Mouse (Mus musculus): Measurements from ENCODE around the gene Snx33.
"Not testable (repeated sequence)": the region's sequence is repeated elsewhere in the genome, so short reads cannot be mapped to it uniquely, and the experiment has no call there.

Gene Snx33

GRCm38 (mm10) chr9:56926025-56926360 is 2.2 kb downstream of the Snx33 start:
- in situ Hi-C loops (cut with MboI) = loop anchor here (25.0 kb wide), 1 partner anchor 511 kb away; the partner anchor contains the start of gene Ppcdc

DNA sequence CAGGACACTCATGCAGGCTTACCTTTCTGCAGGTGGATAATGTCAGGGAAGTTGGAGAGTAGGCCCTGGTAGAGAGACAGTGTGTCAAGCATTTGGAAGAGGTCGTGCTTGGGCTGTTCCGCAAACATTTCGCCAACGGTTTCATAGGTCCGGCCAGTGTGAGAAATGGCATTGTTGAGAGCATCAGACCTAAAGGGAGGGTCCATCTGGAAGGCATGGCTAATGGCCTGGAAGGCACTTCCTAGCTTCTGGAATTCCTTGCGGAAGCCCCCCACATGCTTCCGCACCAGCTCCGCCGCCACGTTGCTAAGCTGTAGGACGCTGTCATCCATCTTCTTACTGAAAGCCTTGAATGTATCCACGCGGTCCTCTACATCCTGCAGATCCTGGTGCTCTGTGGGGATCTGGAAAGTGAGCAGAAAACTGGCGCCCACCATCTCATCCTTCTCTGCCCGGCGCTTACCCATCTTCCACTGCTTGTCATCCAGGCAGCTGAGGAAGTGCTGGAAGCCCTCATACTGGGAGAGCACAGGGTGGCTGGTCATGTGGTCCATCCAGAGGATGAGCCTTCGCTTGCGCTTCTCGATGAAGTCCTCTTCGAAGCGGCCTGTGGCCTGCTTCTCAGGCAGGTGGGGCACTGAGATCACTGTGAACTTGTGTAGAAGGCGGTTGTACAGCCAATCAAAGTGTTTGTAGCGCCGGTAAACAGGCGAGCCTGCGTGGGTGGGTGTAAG is 2.7 kb downstream of the Snx33 start:
- in situ Hi-C loops (cut with MboI) = loop anchor here (25.0 kb wide), 1 partner anchor 512 kb away; the partner anchor contains the start of gene Ppcdc

GRCm38 (mm10) chr9:56924651-56925027 is 3.5 kb downstream of the Snx33 start:
- in situ Hi-C loops (cut with MboI) = loop anchor here (25.0 kb wide), 1 partner anchor 513 kb away; the partner anchor contains the start of gene Ppcdc

DNA sequence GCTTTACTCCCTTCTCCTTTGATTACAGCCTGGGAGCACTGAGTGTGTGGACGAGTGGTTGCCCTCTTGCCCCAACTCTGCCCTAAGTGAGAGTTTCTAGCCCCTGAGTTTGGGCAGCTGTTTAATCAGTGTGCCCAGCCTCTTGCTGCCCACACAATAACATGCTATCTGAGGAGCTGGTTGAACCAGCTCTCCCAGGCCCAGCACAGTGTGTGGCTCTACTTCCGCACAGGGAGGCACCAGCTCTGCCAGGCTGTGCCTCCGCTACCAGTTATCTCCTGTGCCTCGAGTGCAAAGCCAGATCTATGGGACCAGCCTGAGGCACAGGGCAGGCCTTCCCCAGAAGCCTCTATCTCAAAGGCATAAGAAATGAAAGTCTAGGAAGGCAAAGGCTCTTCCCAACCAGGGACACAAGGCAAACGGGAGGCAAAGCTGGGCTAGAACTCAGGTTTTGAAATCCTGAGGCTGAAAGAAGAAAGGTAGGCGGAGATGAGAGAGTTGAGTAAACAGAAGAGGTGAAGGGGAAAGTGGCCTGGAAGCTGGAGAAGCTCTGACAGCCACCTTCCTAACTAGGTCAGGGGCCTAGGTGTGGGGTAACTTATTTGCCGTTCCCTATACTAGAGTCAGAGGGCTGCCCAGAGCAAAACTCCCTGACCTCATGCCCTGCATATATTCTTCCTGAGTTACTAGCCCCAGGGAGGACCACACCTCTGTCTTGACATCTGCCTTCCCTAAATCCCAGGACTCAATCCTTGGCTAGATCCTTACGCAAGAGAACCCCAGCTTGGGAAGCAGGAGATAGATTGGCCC is 4.1 kb downstream of the Snx33 start:
- in situ Hi-C loops (cut with MboI) = no loop called here

DNA sequence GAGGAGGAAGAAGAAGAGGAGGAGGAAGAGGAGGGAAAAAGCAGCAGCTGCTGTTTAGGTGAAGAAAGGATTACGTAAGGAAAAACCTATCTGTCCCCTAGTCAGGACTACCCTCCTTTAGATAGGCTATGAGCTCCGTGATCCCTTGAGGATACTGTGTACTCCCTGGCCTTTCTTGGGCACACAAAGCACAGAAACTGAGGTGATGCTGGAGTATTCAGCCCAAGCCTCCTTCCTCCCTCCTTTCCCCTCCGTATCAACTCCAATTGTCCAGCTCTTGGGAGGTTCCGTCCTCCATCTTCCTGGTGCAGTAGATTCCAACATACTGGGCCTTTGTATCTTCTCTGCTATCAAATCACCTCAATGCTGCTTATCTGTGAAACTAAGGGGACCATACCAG is 5.4 kb downstream of the Snx33 start:
- in situ Hi-C loops (cut with MboI) = no loop called here

DNA sequence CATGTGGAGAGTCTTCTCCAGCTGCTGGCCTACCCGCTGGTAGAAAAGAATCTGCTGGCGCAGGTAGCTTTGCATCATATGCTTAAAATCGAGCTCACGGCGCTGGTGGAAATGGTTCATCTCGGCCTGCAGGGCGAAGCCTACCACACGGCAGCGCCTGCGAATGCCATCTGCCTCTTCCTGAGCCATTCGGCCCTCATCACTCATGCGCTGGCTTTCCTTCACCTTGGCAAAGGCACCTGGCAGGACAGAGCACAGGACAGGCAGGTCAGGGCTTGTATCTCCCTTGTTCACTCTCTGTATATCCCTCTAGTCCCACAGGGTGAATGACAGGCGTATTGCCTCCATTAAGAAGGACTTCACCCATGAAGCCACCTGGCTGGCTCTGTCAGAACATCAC is 9.7 kb downstream of the Snx33 start:
- in situ Hi-C loops (cut with MboI) = no loop called here

GRCm38 (mm10) chr9:56917131-56917530 is 11.0 kb downstream of the Snx33 start:
- in situ Hi-C loops (cut with MboI) = no loop called here

DNA sequence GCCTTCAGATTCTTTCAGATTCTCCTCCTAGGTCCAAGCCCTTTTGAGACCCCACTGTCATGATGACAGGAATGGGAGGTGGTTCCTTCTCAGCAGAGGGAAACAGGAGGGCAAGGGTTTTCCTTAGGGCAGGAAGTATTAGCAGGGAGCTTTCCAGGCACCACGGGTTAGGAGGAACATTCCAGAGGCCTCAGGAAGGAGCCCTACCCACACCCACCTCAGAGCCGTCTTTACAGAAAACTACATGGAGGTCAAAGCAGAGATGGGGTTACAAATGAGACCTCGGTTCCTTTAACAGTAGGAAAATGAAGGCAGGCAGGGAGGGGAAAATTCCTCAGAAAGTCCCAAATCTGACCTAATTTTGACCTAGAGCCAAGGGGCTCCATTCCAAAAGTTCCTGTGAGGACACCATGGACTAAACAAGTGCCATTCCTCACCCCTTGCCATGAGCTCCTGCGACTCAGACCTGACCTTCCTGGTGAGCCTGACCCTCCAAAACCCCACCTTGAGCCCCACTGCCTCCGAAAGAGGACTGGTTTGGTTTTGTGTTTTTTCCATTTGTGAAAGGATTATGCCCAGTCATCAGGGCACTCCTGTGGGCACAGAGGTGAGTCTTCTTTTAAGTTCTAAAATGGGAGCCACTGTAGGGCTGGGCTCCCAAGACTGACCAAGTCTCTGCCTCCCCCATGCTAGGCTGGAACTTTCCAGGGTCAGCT is 12.3 kb downstream of the Snx33 start:
- in situ Hi-C loops (cut with MboI) = no loop called here

GRCm38 (mm10) chr9:56915116-56915515 is 13.1 kb downstream of the Snx33 start:
- in situ Hi-C loops (cut with MboI) = no loop called here

DNA sequence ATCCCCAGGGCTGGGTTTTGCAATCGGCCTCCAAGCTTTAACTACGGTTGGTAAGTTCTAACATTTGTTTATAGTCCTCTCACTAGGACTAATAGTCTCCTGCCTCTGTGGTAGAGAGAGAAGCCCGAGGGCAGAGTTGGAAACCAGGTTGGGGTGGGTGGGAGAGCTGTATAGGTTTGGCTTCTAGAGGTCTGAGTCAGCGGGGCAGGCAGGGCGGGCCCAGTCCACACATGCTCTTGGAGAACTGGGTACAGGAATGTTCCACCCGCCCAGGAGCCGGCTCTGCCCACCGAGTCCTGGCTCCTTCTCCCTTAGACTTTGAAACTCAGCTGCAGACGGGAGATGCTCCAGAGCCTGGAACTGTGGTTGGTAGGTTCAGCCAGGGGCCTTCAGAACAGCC is 14.2 kb downstream of the Snx33 start:
- in situ Hi-C loops (cut with MboI) = no loop called here

DNA sequence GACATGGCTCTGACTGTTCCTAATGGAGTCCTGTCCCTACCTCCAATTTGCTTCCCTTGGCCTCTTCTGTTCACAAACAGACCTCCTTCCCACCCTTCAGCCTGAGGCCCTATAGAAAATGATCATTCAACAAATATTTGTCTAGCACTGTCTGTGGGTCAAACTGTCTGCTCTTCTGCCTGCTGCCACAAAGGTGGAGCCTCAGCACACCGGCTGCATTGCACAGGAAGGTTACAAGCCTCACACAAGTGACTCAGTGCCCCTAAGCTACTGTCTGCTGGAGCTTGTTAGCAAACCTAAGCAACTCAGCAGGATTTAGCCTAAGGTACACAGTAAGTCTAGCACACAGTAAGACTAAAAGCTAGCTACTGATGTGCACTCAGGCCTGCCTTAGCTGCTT is 17.2 kb downstream of the Snx33 start:
- in situ Hi-C loops (cut with MboI) = no loop called here

GRCm38 (mm10) chr9:56909991-56910390 is 18.2 kb downstream of the Snx33 start:
- in situ Hi-C loops (cut with MboI) = not testable (repeated sequence)

GRCm38 (mm10) chr9:56907549-56907948 is 20.6 kb downstream of the Snx33 start:
- in situ Hi-C loops (cut with MboI) = no loop called here

GRCm38 (mm10) chr9:56903662-56904061 is 24.5 kb downstream of the Snx33 start:
- in situ Hi-C loops (cut with MboI) = no loop called here

GRCm38 (mm10) chr9:56901187-56901586 is 27.0 kb downstream of the Snx33 start:
- in situ Hi-C loops (cut with MboI) = no loop called here

- in situ Hi-C loops (cut with MboI) = no loop called here
Measured at GRCm38 (mm10) chr9:56900571-56900970, 27.6 kb downstream of the Snx33 start.

DNA sequence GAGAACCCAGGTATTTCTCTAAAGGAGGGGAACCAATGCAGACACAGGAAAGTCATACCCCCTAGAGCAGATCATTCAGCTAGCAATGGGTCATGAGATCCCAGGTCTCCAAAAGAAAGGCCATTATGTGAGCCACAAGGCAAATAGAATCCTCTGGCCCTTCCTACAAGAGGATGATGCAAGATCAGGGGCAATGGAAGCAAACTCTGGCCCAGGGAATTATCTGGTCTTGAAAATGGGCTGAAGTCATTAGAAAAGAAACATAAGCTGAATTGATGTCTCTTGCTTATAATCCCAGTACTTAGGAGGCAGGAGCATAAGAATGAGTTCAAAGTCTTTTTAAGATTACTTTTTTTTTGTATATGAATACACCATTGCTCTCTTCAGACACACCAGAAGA is 28.1 kb downstream of the Snx33 start:
- in situ Hi-C loops (cut with MboI) = no loop called here

GRCm38 (mm10) chr9:56899409-56899808 is 28.8 kb downstream of the Snx33 start:
- in situ Hi-C loops (cut with MboI) = no loop called here

DNA sequence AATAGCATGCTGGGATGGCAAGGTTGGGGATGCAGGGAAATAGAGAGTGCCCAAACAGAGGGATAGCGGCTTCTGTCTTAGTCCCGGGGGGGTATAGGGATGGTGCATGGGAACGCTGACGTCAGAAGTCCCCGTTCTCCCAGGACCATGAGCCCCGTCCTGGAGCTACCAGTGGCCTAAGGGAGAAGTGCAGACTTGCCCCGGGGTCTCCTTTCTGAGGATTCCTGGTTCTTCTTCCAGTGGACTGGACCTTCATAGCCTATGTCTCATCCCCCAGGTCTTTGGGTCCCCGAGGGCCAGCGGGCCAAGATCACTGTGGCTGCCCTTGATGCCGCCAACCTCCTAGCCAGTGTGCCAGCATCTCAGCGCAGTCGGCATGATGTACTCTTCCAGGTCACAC is 31.4 kb downstream of the Snx33 start:
- in situ Hi-C loops (cut with MboI) = no loop called here

GRCm38 (mm10) chr9:56894006-56894405 is 34.2 kb downstream of the Snx33 start:
- in situ Hi-C loops (cut with MboI) = no loop called here

GRCm38 (mm10) chr9:56893313-56893712 is 34.9 kb downstream of the Snx33 start:
- in situ Hi-C loops (cut with MboI) = no loop called here

- in situ Hi-C loops (cut with MboI) = no loop called here
Measured at GRCm38 (mm10) chr9:56892111-56892510, 36.1 kb downstream of the Snx33 start.

Data from mature B cell (primary cell).